Mouse (Mus musculus) E14TG2a.4 (cell line): Measurements from ENCODE around the gene Rer1.
A peak's percentile ranks its signal among the peaks of the same experiment; 100 is the strongest.
"Not testable (repeated sequence)": the region's sequence is repeated elsewhere in the genome, so short reads cannot be mapped to it uniquely, and the experiment has no call there.

Experiments used
- H3K27me3 ChIP-seq: 2 replicates; pipeline ENCODE4 v1.6.1; 2014; ENCODE audit warnings: low read length, control low read depth; ENCODE audit not compliant: insufficient read depth
- H3K36me3 ChIP-seq: 2 replicates; pipeline ENCODE4 v1.6.1; 2014; ENCODE audit warnings: low read length, control low read depth; ENCODE audit not compliant: insufficient read depth
- H3K4me1 ChIP-seq: replicated peaks from 2 replicates; pipeline ENCODE4 v1.6.1; 2014; ENCODE audit warnings: low read depth, low read length, control low read depth
- H3K4me3 ChIP-seq: replicated peaks from 2 replicates; pipeline ENCODE4 v1.5.1; 2014; ENCODE audit warnings: mild to moderate bottlenecking, low read length
- H3K9me3 ChIP-seq: 2 replicates; pipeline ENCODE4 v1.6.1; 2014; ENCODE audit warnings: low read length, control low read depth
- CTCF ChIP-seq: conservative IDR thresholded peaks from 2 replicates; pipeline ENCODE4 v1.5.1; 2014; ENCODE audit warnings: low read length
- NANOG ChIP-seq: IDR thresholded peaks from 2 replicates; pipeline ENCODE4 v1.6.1; 2014; ENCODE audit warnings: borderline replicate concordance, low read length, mixed read lengths
- POU5F1 ChIP-seq: IDR thresholded peaks from 2 replicates; pipeline ENCODE4 v1.6.1; 2014; ENCODE audit warnings: low read length, borderline replicate concordance

Rer1 gene

DNA sequence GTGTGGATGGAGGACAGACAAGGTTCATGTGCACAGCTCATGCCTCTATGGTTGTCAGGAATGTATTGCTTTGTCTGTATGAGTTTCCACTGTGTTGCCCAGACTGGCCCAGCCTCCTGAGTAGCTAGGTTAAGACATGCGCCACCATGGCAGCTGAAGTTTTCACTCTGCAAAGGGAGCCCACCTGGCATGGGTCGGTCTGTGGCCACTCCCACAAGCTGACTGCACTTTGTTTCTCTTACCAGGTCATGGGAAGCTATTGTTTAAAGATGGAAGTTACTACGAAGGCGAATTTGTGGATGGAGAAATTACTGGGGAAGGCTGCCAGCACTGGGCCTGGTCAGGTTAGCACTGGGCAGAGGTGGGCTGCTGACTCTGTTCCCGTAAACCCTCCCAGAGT lies 3.1 kb upstream of the Rer1 start:
- peaks cover 59% of the 10 kb centered on the region for H3K36me3 ChIP-seq
- peaks cover 33% of the 10 kb centered on the region for H3K4me1 ChIP-seq
- no peak for TF ChIP-seq POU5F1
- H3K9me3 ChIP-seq, result no peaks in the 10 kb centered on the region
- H3K27me3 ChIP-seq, result no peaks in the 10 kb centered on the region
- no peak overlapping the region for H3K4me3 ChIP-seq

DNA sequence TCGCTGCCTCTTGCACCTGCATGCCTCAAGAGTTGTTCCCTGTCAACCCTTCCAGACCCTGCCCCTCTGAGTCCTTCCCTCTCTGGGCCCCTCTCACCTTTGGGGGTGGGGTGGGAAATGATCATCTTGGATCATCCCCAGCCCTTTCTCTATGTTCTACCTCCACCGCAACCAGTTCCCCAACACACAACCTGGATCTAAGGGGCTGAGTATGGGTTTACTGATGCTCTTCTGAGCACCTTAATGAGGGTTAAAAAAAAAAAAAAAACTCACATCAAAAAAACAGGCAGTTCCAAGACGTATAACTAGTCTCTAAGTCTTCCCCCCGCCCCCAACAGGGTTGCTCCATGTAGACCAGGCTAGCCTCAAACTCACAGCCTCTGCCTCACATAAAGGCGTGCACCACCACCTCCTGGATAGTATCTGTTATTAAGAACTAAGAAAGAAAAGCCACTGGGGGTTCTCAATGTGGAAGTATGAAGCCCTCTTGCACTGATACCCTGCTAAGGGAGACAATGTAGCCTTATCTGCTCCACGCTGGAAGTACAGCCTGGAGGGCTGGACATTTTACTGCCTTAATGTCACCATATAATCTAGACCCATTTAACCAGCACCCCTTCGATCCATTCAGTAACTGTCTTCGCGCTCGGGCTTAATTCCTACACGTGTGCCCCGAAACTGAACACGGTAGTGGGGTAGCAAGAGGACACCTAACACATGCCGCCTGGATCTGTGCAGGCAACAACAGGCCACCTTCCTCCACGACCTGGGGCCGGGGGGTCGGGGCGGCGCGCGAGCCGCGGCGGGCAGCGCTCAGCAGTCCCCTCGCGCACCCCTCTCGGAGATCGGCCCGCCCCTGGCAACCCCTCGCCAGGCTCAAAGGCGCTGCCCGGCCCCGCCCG lies 725 bp downstream of the Rer1 start:
- Histone ChIP-seq H3K36me3 (peaks cover 64% of the 10 kb centered on the region), H3K9me3 (no peaks in the 10 kb centered on the region), H3K4me1 (peaks cover 54% of the 10 kb centered on the region), H3K27me3 (no peaks in the 10 kb centered on the region), H3K4me3 (peak overlapping the region; percentile 100)
- no peak for TF ChIP-seq POU5F1
- TF ChIP-seq CTCF, result no peak
- no peak for TF ChIP-seq NANOG

GRCm38 (mm10) chr4:155084351-155084750 lies 1.8 kb downstream of the Rer1 start:
- TF ChIP-seq NANOG (no peak), CTCF (no peak), POU5F1 (no peak)
- no peaks in the 10 kb centered on the region for H3K27me3 ChIP-seq
- H3K36me3 ChIP-seq, result peaks cover 65% of the 10 kb centered on the region

GRCm38 (mm10) chr4:155083553-155083952 lies 2.6 kb downstream of the Rer1 start:
- TF ChIP-seq NANOG (no peak), POU5F1 (no peak), CTCF (no peak)
- Histone ChIP-seq H3K9me3 (no peaks in the 10 kb centered on the region), H3K36me3 (peaks cover 63% of the 10 kb centered on the region), H3K4me1 (peaks cover 68% of the 10 kb centered on the region), H3K4me3 (no peak overlapping the region), H3K27me3 (no peaks in the 10 kb centered on the region)

More at GRCm38 (mm10) chr4:155084351-155084750, 1.8 kb downstream of the Rer1 start:
- Histone ChIP-seq H3K9me3 (no peaks in the 10 kb centered on the region), H3K4me3 (peak overlapping the region; percentile 100), H3K4me1 (peaks cover 62% of the 10 kb centered on the region)

DNA sequence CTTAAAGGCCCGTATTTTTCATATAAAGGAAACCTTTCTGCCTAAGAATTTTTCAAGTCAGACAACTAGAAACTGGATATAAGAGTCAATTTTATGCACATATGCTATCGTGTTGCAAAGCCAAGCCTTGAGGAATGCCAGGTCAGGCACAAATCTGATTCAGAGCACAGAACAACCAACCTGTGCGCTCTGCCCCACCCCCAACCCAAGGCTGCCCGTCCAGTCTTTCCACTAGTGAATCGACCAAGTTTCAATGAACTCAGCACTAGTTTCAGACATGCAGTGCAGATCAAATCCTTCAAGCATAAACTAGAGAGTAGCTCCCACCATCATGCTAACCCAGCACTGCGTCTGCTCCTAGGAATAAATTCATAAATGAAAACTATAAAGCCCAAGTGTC lies 6.5 kb downstream of the Rer1 start:
- Histone ChIP-seq H3K4me3 (no peak overlapping the region), H3K36me3 (peaks cover 97% of the 10 kb centered on the region), H3K9me3 (no peaks in the 10 kb centered on the region), H3K4me1 (peaks cover 77% of the 10 kb centered on the region), H3K27me3 (no peaks in the 10 kb centered on the region)
- TF ChIP-seq CTCF (no peak), NANOG (no peak), POU5F1 (no peak)

GRCm38 (mm10) chr4:155078808-155079207 lies 7.4 kb downstream of the Rer1 start:
- peaks cover 97% of the 10 kb centered on the region for H3K36me3 ChIP-seq
- not testable (repeated sequence) for H3K9me3 ChIP-seq, H3K27me3 ChIP-seq, H3K4me3 ChIP-seq
- peaks cover 71% of the 10 kb centered on the region for H3K4me1 ChIP-seq

DNA sequence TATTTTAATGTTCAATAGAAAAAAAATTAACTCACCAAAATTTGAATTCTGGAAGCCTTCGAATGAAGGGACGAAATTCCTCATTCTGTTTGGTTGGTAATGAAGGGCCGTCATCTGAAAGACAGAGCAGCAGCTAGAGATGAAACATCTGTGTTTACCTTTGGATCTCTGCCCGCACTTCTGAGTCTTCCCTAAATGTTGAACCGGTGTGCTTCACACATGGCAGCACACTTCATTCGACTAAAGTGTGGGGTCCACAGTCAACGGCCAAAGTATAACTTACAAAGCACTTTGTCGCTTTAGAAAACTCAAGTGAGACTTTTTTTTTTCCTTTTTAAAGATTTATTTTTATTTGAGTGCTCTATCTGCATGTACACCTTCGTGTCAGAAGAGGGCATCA lies 9.5 kb downstream of the Rer1 start:
- Histone ChIP-seq H3K4me3 (no peak overlapping the region), H3K27me3 (no peaks in the 10 kb centered on the region), H3K9me3 (no peaks in the 10 kb centered on the region), H3K36me3 (peaks cover 97% of the 10 kb centered on the region), H3K4me1 (peaks cover 65% of the 10 kb centered on the region)
- TF ChIP-seq NANOG (no peak), CTCF (no peak), POU5F1 (no peak)

GRCm38 (mm10) chr4:155075813-155076212 lies 10.4 kb downstream of the Rer1 start:
- Histone ChIP-seq H3K27me3 (no peaks in the 10 kb centered on the region), H3K4me1 (peaks cover 66% of the 10 kb centered on the region), H3K36me3 (peaks cover 98% of the 10 kb centered on the region), H3K9me3 (no peaks in the 10 kb centered on the region), H3K4me3 (no peak overlapping the region)
- TF ChIP-seq POU5F1 (no peak), NANOG (no peak), CTCF (no peak)

DNA sequence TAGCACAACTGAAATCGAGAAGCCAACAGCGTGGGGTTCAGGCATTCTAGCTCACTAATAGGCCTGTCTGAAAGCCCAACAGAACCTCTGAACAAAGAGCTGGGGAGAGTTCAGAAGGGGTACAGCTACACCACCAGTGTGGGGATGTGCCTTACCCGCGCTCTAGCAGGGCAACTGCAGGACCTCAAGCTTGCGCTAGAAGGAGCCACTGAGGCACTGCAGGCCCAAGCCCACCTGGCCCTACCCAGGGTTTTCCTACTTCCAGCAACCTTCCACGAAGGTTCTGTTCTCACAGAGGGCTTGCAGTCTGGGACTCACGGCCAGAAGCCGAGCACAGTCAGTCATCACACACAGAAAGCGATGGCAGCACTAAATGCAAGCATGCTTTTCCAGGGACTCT lies 11.0 kb downstream of the Rer1 start:
- Histone ChIP-seq H3K36me3 (peaks cover 98% of the 10 kb centered on the region), H3K27me3 (no peaks in the 10 kb centered on the region), H3K9me3 (no peaks in the 10 kb centered on the region), H3K4me3 (no peak overlapping the region), H3K4me1 (peaks cover 67% of the 10 kb centered on the region)
- TF ChIP-seq CTCF (peak; percentile 99), NANOG (no peak), POU5F1 (no peak)
